Mouse (Mus musculus) CH12.LX (cell line): ENCODE measurements around the gene Timp1.

Experiments used
- CTCF ChIP-seq, 2 experiments: IDR thresholded peaks in 1 of 2; conservative IDR thresholded peaks in 1 of 2; 2 replicates each; pipeline ENCODE4 v1.5.1; 2011 to 2012; ENCODE audit warnings: low read depth in 2 of 2, low read length in 2 of 2, improper control_type of control experiment in 1 of 2, inconsistent platforms in 1 of 2, mild to moderate bottlenecking in 1 of 2, moderate library complexity in 1 of 2
- EP300 ChIP-seq: IDR thresholded peaks from 2 replicates; pipeline ENCODE4 v1.6.1; 2011; ENCODE audit warnings: low read length, improper control_type of control experiment
- ETS1 ChIP-seq: conservative IDR thresholded peaks from 2 replicates; pipeline ENCODE4 v1.6.1; 2012; ENCODE audit warnings: low read depth, mild to moderate bottlenecking, inconsistent platforms, low read length, improper control_type of control experiment, moderate library complexity

- TF ChIP-seq EP300 (no peak), ETS1 (no peak), CTCF (conservative IDR thresholded peaks at IDR 0.05 in 1 of 2, IDR thresholded peaks at IDR 0.05 in 1 of 2; ENCODE audit: low read depth in 2 of 2, low read length in 2 of 2) (no peak)
Observed at GRCm38 (mm10) chrX:20920844-20921364, 50.9 kb downstream of the Timp1 start, which contains the start of gene Syn1.
